Mouse (Mus musculus): ENCODE results near the gene Lrp8.

DNA sequence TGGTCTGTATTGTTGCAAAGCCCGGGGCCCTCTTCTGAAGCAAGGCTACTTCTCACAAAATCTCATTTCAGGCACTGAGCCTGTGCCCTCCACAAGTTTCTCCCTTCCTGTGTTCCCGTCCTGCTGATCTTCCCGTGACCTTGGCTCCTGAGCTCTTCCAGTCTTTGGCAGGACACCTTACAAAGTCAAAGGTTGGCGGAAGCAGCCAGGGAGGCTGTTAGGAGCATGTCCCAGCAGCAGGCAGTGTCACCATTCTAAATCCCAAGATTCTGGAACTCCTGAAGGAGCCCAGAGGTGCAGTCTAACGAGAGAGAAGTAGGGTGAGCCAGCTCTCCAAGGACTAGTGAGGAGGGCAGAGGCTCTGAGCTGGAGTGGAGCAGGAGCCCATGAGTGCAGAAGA lies 46.5 kb downstream of the Lrp8 start:
- TF ChIP-seq CTCF (IDR thresholded peaks at IDR 0.05; ENCODE audit: low read depth, low read length): no peak
- no peak for TF ChIP-seq POLR2A (IDR thresholded peaks at IDR 0.05; ENCODE audit: extremely low read depth, insufficient read depth, low read length)

Measured in liver, adult 2 months (tissue).